Mouse (Mus musculus) midbrain, postnatal 0 days (tissue): ENCODE measurements around the gene Agtr1a. TPM values are rescaled to one million over a fixed set of nuclear protein-coding genes. Genes with fewer than 3 reads are reported as not detected.

ENCODE experiments used
- ATAC-seq: fragments of 200-750 bp; cut with Nextera tagmentation; 2 replicates; pipeline ENCODE4 v1.8.0; 2017; ENCODE audit warnings: moderate number of reproducible peaks, mild to moderate bottlenecking, moderate TSS enrichment, moderate library complexity; ENCODE audit not compliant: low FRiP score
- DNase-seq: peaks from one replicate; pipeline ENCODE4 v3.0.0-alpha.2; 2015; ENCODE audit warnings: low spot score
- H3K27ac ChIP-seq: fragments of 300-500 bp; sonication (generic); 2 replicates; pipeline ENCODE4 v1.5.1; 2014; ENCODE audit warnings: low read depth, mild to moderate bottlenecking, low read length, mixed read lengths
- H3K27me3 ChIP-seq: fragments of 300-500 bp; sonication (generic); 2 replicates; pipeline ENCODE4 v1.6.1; 2014; ENCODE audit warnings: low read length, control low read depth, mixed read lengths; ENCODE audit not compliant: insufficient read depth
- H3K36me3 ChIP-seq: fragments of 300-500 bp; sonication (generic); 2 replicates; pipeline ENCODE4 v1.6.1; 2014; ENCODE audit warnings: low read length, control low read depth, mixed read lengths; ENCODE audit not compliant: insufficient read depth
- H3K4me1 ChIP-seq: fragments of 300-500 bp; sonication (generic); 2 replicates; pipeline ENCODE4 v1.6.1; 2014; ENCODE audit warnings: mild to moderate bottlenecking, control low read depth, antibody characterized with exemption, low read length, mixed read lengths; ENCODE audit not compliant: insufficient read depth
- H3K4me2 ChIP-seq: fragments of 300-500 bp; sonication (generic); 2 replicates; pipeline ENCODE4 v1.6.1; 2014; ENCODE audit warnings: low read depth, mild to moderate bottlenecking, low read length, mixed read lengths; ENCODE audit not compliant: poor library complexity, severe bottlenecking
- H3K4me3 ChIP-seq: fragments of 300-500 bp; sonication (generic); 2 replicates; pipeline ENCODE4 v1.5.1; 2014; ENCODE audit warnings: low read depth, mild to moderate bottlenecking, low read length, moderate library complexity
- H3K9ac ChIP-seq: fragments of 300-500 bp; sonication (generic); replicated peaks from 2 replicates; pipeline ENCODE4 v1.6.1; 2014; ENCODE audit warnings: mild to moderate bottlenecking, low read length, moderate library complexity, mixed read lengths; ENCODE audit not compliant: poor library complexity, severe bottlenecking
- H3K9me3 ChIP-seq: fragments of 300-500 bp; sonication (generic); 2 replicates; pipeline ENCODE4 v1.6.1; 2016; ENCODE audit warnings: low read length, control low read depth
- CTCF ChIP-seq: IDR thresholded peaks from 2 replicates; pipeline ENCODE4 v1.5.1; 2016; ENCODE audit warnings: antibody characterized with exemption, mild to moderate bottlenecking
- WGBS: fragments of 180-500 bp; shearing (Covaris S2); extraction: QIAGEN DNeasy Blood & Tissue Kit; methylation state at CpG from one replicate; pipeline ENCODE4 v1.1.7; 2014; 5-methylcytosine and 5-hydroxymethylcytosine counted together
- polyA plus RNA-seq: library from polyadenylated mRNA; unstranded; fragments of >200 nt; fragmentation: Nextera tagmentation; extraction: Ambion mirVana; gene quantifications from 2 replicates; pipeline ENCODE4 v1.2.1, GENCODE M21; 2015
- total RNA-seq: library from RNA; depleted of rRNA; stranded (reverse); fragments of >200 nt; gene quantifications from 2 replicates; pipeline ENCODE4 v1.2.3, GENCODE M21; 2014

Gene Agtr1a
- total and polyA plus RNA-seq, 2 experiments from 2014 or later: 0.55 to 0.70 TPM

GRCm38 (mm10) chr13:30365378-30365777 is 29.1 kb downstream of the Agtr1a start:
- Histone ChIP-seq H3K36me3 (no peaks in the 10 kb centered on the region), H3K9me3 (no peaks in the 10 kb centered on the region), H3K4me3 (no peak overlapping the region), H3K27me3 (no peaks in the 10 kb centered on the region), H3K27ac (no peak overlapping the region), H3K4me2 (no peak overlapping the region), H3K9ac (no peak overlapping the region), H3K4me1 (no peaks in the 10 kb centered on the region)
- ATAC-seq (no peak), DNase-seq (no peak)
- no peak for TF ChIP-seq CTCF
- 76% methylated on average over 2 of the region's 2 CpGs for WGBS

GRCm38 (mm10) chr13:30368116-30368515 is 31.9 kb downstream of the Agtr1a start:
- Histone ChIP-seq H3K36me3 (no peaks in the 10 kb centered on the region), H3K27me3 (no peaks in the 10 kb centered on the region)

GRCm38 (mm10) chr13:30368746-30369145 is 32.5 kb downstream of the Agtr1a start:
- H3K27ac ChIP-seq: no peak overlapping the region
- no peak overlapping the region for H3K4me3 ChIP-seq
- no peak overlapping the region for H3K4me2 ChIP-seq
- no peak for TF ChIP-seq CTCF
- no peak overlapping the region for H3K9ac ChIP-seq
- no peak for ATAC-seq
- WGBS: 82% methylated on average over 2 of the region's 2 CpGs
- no peaks in the 10 kb centered on the region for H3K9me3 ChIP-seq
- no peaks in the 10 kb centered on the region for H3K27me3 ChIP-seq
- no peaks in the 10 kb centered on the region for H3K36me3 ChIP-seq
- no peak for DNase-seq
- no peaks in the 10 kb centered on the region for H3K4me1 ChIP-seq

More at GRCm38 (mm10) chr13:30368116-30368515, 31.9 kb downstream of the Agtr1a start:
- WGBS: 81% methylated on average over 8 of the region's 8 CpGs
- Histone ChIP-seq H3K4me3 (no peak overlapping the region), H3K9me3 (no peaks in the 10 kb centered on the region), H3K9ac (no peak overlapping the region), H3K4me1 (no peaks in the 10 kb centered on the region), H3K4me2 (no peak overlapping the region), H3K27ac (no peak overlapping the region)
- no peak for ATAC-seq
- DNase-seq: no peak
- no peak for TF ChIP-seq CTCF

- 86% methylated on average over 5 of the region's 5 CpGs for WGBS
- H3K36me3 ChIP-seq: no peaks in the 10 kb centered on the region
- no peak overlapping the region for H3K4me3 ChIP-seq
- no peaks in the 10 kb centered on the region for H3K27me3 ChIP-seq
- no peaks in the 10 kb centered on the region for H3K4me1 ChIP-seq
- no peak overlapping the region for H3K4me2 ChIP-seq
- no peaks in the 10 kb centered on the region for H3K9me3 ChIP-seq
- TF ChIP-seq CTCF: no peak
- ATAC-seq: no peak
- no peak for DNase-seq
- no peak overlapping the region for H3K9ac ChIP-seq
- H3K27ac ChIP-seq: no peak overlapping the region
Measured at GRCm38 (mm10) chr13:30378868-30379267, 42.6 kb downstream of the Agtr1a start.

- Histone ChIP-seq H3K4me3 (no peak overlapping the region), H3K27me3 (no peaks in the 10 kb centered on the region), H3K4me1 (no peaks in the 10 kb centered on the region), H3K9ac (no peak overlapping the region), H3K36me3 (no peaks in the 10 kb centered on the region), H3K4me2 (no peak overlapping the region), H3K9me3 (no peaks in the 10 kb centered on the region), H3K27ac (no peak overlapping the region)
- whole genome bisulfite sequencing: 93% methylated on average over 6 of the region's 6 CpGs
- DNase-seq (no peak), ATAC-seq (no peak)
- TF ChIP-seq CTCF: no peak
Measured at GRCm38 (mm10) chr13:30385183-30385582, 48.9 kb downstream of the Agtr1a start.

- TF ChIP-seq CTCF: no peak
- no peak overlapping the region for H3K27ac ChIP-seq
- no peaks in the 10 kb centered on the region for H3K27me3 ChIP-seq
- H3K36me3 ChIP-seq: no peaks in the 10 kb centered on the region
- H3K4me3 ChIP-seq: no peak overlapping the region
- H3K4me1 ChIP-seq: no peaks in the 10 kb centered on the region
- no peak for DNase-seq
- H3K4me2 ChIP-seq: no peak overlapping the region
- no peaks in the 10 kb centered on the region for H3K9me3 ChIP-seq
- no peak for ATAC-seq
- H3K9ac ChIP-seq: no peak overlapping the region
Measured at GRCm38 (mm10) chr13:30394123-30394522, 57.9 kb downstream of the Agtr1a start.

- TF ChIP-seq CTCF: no peak
- no peaks in the 10 kb centered on the region for H3K27me3 ChIP-seq
- no peaks in the 10 kb centered on the region for H3K4me1 ChIP-seq
- H3K9me3 ChIP-seq: no peaks in the 10 kb centered on the region
- ATAC-seq: no peak
- 81% methylated on average over 3 of the region's 3 CpGs for WGBS
- H3K4me3 ChIP-seq: no peak overlapping the region
- H3K4me2 ChIP-seq: no peak overlapping the region
- no peaks in the 10 kb centered on the region for H3K36me3 ChIP-seq
- no peak overlapping the region for H3K27ac ChIP-seq
- no peak overlapping the region for H3K9ac ChIP-seq
- no peak for DNase-seq
Measured at GRCm38 (mm10) chr13:30396431-30396830, 60.2 kb downstream of the Agtr1a start.
